Mouse (Mus musculus) heart, embryonic 12.5 days (tissue): ENCODE results near the gene Tmem132c. TPM values are rescaled to one million over a fixed set of nuclear protein-coding genes. Genes with fewer than 3 reads are reported as not detected.
A peak's percentile ranks its signal among the peaks of the same experiment; 100 is the strongest.

Experiments used
- ATAC-seq: fragments of 200-750 bp; cut with Nextera tagmentation; 2 replicates; pipeline ENCODE4 v1.8.0; 2017; ENCODE audit warnings: moderate TSS enrichment, moderate library complexity; ENCODE audit not compliant: insufficient number of reproducible peaks, low FRiP score
- H3K27ac ChIP-seq: fragments of 300-500 bp; sonication (generic); 2 replicates; pipeline ENCODE4 v1.5.1; 2016; ENCODE audit warnings: mild to moderate bottlenecking, moderate library complexity; ENCODE audit not compliant: poor library complexity, severe bottlenecking
- H3K27me3 ChIP-seq: fragments of 300-500 bp; sonication (generic); replicated peaks from 2 replicates; pipeline ENCODE4 v1.6.1; 2016; ENCODE audit warnings: mild to moderate bottlenecking, moderate library complexity
- H3K36me3 ChIP-seq: fragments of 300-500 bp; sonication (generic); 2 replicates; pipeline ENCODE4 v1.6.1; 2016; ENCODE audit warnings: mild to moderate bottlenecking, moderate library complexity
- H3K4me1 ChIP-seq: fragments of 300-500 bp; sonication (generic); replicated peaks from 2 replicates; pipeline ENCODE4 v1.6.1; 2016; ENCODE audit warnings: mild to moderate bottlenecking
- H3K4me2 ChIP-seq: fragments of 300-500 bp; sonication (generic); 2 replicates; pipeline ENCODE4 v1.6.1; 2016; ENCODE audit warnings: mild to moderate bottlenecking, moderate library complexity
- H3K4me3 ChIP-seq: fragments of 300-500 bp; sonication (generic); 2 replicates; pipeline ENCODE4 v1.5.1; 2016; ENCODE audit warnings: mild to moderate bottlenecking
- H3K9ac ChIP-seq: fragments of 300-500 bp; sonication (generic); 2 replicates; pipeline ENCODE4 v1.6.1; 2016; ENCODE audit warnings: mild to moderate bottlenecking, moderate library complexity
- H3K9me3 ChIP-seq: fragments of 300-500 bp; sonication (generic); replicated peaks from 2 replicates; pipeline ENCODE4 v1.6.1; 2016; ENCODE audit warnings: mild to moderate bottlenecking, moderate library complexity
- WGBS: fragments of 180-500 bp; shearing (Covaris S2); methylation state at CpG from one replicate; pipeline ENCODE4 v1.1.7; 2016; 5-methylcytosine and 5-hydroxymethylcytosine counted together
- polyA plus RNA-seq: library from polyadenylated mRNA; unstranded; fragments of >200 nt; fragmentation: Nextera tagmentation; extraction: Ambion mirVana; gene quantifications from 2 replicates; pipeline ENCODE4 v1.2.1, GENCODE M21; 2016

Tmem132c gene
- polyA plus RNA-seq, 1 experiment from 2014 or later: 3.4 TPM

DNA sequence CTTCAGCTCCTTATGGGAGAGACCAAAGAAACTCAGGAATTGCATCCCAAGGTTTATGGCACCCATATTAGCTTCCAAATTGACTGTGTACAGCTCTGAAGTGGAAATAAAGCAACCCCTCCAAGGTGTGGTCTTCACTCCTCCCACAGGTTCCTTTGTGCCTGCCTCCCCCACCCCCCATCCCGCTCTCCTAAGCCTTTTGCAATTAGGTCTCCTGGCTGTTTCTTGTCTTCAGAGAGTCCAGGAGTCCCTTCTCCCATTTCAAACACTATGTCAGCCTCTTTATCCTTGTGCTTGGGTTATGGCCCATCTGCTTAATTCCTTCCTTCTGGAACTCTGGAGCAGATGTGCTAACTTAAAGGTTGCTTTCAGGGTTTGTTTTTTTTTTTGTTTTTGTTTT, 65.1 kb downstream of the Tmem132c start:
- no peaks in the 10 kb centered on the region for H3K27me3 ChIP-seq
- no peak overlapping the region for H3K27ac ChIP-seq
- H3K4me1 ChIP-seq: peaks cover 10% of the 10 kb centered on the region; the same call in 1 of the 2 replicates
- no peaks in the 10 kb centered on the region for H3K36me3 ChIP-seq
- H3K4me2 ChIP-seq: no peak overlapping the region
- no peak overlapping the region for H3K9ac ChIP-seq
- H3K4me3 ChIP-seq: no peak overlapping the region
- no peak for ATAC-seq
- 27% methylated on average over 1 of the region's 1 CpGs for WGBS
- no peaks in the 10 kb centered on the region for H3K9me3 ChIP-seq

DNA sequence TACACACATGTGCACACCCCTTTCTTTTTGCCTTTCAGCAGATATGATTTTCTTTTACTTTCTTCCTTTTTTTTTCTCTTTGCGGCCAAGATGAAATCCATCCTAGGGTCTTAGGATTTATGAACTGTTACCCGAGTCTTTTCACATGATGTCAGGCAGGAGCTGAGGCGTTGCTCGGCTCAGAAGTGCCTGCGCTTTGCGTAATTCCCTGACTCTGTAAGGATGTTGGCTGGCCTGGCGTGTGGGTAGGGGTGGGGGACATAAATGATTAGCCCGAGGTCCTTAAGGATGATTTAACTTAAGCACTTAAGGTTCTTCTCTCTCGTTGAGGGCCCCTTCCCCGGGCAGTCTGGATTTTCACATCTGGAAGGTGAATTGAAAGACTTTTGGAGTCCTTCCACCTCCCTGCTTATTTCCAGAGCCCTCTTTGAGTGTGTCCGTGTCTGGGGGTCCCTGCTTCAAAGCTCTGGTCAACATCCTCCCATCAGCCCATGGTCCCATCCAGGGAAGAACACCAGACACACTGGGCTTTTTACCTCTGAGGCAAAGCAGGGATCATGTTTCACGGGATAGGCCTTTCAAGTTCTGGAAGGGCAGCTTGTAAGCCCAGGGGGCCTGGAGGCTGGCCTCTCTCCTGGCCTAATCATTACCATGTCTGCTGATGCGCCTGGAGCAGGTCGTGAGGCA, 68.9 kb downstream of the Tmem132c start:
- no peak for ATAC-seq
- Histone ChIP-seq H3K27me3 (no peaks in the 10 kb centered on the region), H3K36me3 (no peaks in the 10 kb centered on the region), H3K9me3 (no peaks in the 10 kb centered on the region), H3K9ac (no peak overlapping the region), H3K4me2 (no peak overlapping the region), H3K27ac (no peak overlapping the region), H3K4me3 (no peak overlapping the region), H3K4me1 (peaks cover 10% of the 10 kb centered on the region; the same call in 1 of the 2 replicates)
- WGBS: 39% methylated on average over 14 of the region's 14 CpGs

DNA sequence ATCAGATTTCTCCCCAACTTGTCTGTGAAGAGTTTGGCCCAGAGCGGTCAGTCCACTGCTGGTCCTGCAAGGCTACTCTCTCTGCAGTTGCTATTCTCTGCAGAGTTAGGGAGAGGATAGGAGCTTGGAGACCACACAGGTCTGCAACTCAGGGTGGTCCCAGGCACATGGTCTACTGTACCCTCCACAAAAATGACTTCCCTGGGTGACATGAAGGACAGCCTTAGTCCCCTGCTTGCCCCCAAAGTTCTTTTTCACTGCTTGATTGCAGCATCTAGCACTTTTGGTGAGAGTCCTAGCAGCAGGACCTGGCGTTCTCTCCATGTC, 69.4 kb downstream of the Tmem132c start:
- H3K4me3 ChIP-seq: no peak overlapping the region
- no peaks in the 10 kb centered on the region for H3K27me3 ChIP-seq
- no peak for ATAC-seq
- 56% methylated on average over 2 of the region's 2 CpGs for WGBS
- H3K4me2 ChIP-seq: no peak overlapping the region
- no peaks in the 10 kb centered on the region for H3K9me3 ChIP-seq
- H3K4me1 ChIP-seq: peaks cover 10% of the 10 kb centered on the region; the same call in 1 of the 2 replicates
- H3K36me3 ChIP-seq: no peaks in the 10 kb centered on the region
- no peak overlapping the region for H3K27ac ChIP-seq
- no peak overlapping the region for H3K9ac ChIP-seq

DNA sequence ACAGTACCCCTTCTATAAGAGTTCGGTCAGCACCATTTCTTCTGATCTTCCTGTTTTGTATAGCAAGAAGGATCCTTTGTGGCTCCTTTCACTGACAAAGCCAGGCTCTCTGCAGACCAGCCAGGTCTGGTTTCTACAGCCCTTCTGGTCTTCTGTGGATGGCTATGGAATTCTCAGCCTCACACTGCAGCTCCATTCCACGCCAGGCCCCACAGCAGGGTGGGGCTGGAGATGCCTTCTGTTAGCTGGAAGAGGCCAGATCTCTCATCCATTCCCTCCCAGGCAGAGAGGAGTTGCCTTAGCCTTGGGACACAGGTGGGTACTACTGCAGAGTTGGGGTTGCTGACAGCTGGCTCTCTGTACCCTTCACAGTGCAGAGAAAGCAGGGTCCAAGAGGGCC, 72.0 kb downstream of the Tmem132c start:
- no peak for ATAC-seq
- H3K4me3 ChIP-seq: no peak overlapping the region
- no peaks in the 10 kb centered on the region for H3K27me3 ChIP-seq
- H3K9ac ChIP-seq: no peak overlapping the region
- H3K27ac ChIP-seq: no peak overlapping the region
- 73% methylated on average over 2 of the region's 2 CpGs for WGBS
- H3K36me3 ChIP-seq: no peaks in the 10 kb centered on the region
- no peak overlapping the region for H3K4me2 ChIP-seq
- H3K4me1 ChIP-seq: peaks cover 10% of the 10 kb centered on the region; the same call in 1 of the 2 replicates
- no peaks in the 10 kb centered on the region for H3K9me3 ChIP-seq

DNA sequence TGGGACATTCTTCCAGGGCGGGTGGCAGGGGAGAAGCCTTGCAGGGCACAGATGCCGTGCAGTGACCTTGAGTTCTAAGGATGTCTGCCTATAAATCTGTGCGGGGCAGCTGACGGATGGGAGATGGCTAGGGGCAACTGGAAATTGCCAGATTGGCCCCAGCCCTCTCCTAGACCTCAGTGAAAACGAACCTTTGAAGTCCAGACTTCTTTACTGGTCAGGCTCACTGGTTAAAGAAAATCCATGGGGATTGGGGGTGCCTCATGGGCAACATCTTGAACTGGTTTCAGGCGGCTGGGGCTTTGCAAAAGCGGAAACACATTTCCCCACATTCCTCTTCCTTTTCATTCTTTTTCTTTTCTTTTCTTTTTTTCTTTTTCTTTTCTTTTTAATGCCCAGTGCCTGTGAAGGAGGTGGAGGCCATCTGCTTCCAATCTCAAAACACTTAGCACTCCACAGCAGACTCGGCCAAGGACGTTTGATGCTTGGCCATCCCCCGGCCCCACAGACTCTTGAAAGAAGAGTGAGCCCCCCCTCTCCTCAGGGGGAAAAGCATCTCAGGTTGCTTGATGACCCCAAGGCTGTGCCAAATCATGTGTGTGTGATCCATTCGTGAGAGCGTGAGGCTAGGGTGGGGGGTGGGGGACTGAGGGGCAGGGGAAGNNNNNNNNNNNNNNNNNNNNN, 77.6 kb downstream of the Tmem132c start:
- Histone ChIP-seq H3K4me2 (no peak overlapping the region), H3K4me1 (peaks cover 21% of the 10 kb centered on the region), H3K27ac (peak overlapping the region; percentile 39; the same call in 1 of the 2 replicates), H3K27me3 (no peaks in the 10 kb centered on the region), H3K4me3 (no peak overlapping the region), H3K9me3 (no peaks in the 10 kb centered on the region), H3K36me3 (no peaks in the 10 kb centered on the region), H3K9ac (no peak overlapping the region)
- WGBS: 28% methylated on average over 12 of the region's 12 CpGs
- ATAC-seq: no peak

DNA sequence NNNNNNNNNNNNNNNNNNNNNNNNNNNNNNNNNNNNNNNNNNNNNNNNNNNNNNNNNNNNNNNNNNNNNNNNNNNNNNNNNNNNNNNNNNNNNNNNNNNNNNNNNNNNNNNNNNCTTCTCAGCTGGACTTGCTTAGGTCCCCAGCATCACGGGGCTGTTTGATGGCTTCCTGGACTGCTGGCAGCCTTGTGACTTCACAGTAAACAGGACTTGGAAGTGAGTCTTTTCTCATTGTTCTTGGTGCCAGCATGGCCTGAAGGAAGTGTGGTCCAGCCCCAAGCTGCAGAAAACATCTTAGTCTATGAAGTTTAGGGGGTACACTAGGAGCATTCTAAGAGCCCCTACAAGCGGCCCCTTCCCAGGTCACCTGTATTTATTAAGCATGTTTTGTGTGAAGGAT, 83.0 kb downstream of the Tmem132c start:
- Histone ChIP-seq H3K27me3 (no peaks in the 10 kb centered on the region), H3K9ac (no peak overlapping the region), H3K4me1 (peaks cover 20% of the 10 kb centered on the region), H3K9me3 (no peaks in the 10 kb centered on the region), H3K4me3 (no peak overlapping the region), H3K36me3 (no peaks in the 10 kb centered on the region), H3K27ac (peak overlapping the region; percentile 26; the same call in 1 of the 2 replicates), H3K4me2 (peak overlapping the region; percentile 62)
- WGBS: 52% methylated on average over 2 of the region's 2 CpGs
- no peak for ATAC-seq

DNA sequence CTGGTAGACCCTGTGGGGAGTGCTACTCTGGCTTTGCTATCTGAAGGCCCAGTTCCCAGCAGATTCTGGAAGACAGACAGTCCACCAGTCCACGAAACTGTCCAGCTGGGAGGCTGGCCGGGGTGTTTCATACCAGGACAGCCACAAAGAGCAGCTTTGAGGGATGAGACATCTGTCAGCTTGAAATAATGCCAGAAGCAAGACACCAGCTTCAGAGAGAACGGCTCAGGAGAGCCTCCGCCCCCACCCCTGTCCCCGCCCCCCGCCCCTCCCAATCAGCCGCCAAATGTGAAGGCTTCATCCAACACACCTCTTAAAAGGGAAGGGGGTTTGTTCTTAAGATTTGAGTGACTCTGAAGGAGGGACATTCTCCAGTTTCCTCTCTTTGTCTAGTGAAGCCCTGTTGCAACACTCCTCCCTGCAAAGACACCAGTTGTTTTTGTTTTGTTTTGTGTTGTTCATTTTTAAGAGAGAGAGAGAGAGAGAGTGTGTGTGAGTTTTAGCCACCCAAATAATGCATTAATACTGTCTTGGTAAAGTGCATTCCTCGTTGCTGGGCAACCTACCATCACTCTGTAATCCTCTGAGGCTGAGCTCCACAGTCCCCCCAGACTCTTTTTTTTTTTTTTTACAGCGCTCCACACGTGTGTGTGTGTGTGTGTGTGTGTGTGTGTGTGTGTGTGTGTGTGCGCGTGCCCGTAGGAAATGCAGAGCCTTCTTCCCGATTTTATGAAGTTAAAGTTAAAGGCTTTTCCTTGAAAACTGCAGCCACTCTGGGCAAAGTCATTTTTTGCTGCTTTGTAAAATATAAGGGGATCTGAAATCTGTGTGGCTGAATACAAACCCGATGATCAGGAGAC, 94.7 kb downstream of the Tmem132c start:
- WGBS: 15% methylated on average over 15 of the region's 15 CpGs

DNA sequence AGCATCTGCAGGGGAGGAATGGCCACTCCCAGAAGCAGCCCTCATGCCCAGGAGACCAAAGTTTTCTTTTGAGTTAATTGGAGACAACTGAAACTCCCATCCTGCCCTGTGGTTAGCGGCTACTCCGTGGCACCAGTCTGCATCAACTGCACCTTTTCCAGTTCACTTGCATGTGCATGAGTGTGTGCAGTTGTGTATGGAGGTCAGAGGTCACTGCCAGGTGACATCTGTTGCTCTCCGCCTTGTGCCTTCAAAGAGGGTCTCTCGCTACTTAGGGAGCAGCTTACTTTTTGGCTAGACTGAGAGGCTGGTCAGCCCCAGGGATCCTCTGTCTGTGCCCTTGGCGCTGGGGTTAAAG, 95.3 kb downstream of the Tmem132c start:
- WGBS: 38% methylated on average over 5 of the region's 5 CpGs
- no peak overlapping the region; the same call in 1 of the 2 replicates for H3K4me2 ChIP-seq

More for the DNA sequence above, 94.7 kb downstream of the Tmem132c start:
- Histone ChIP-seq H3K27me3 (0 out of 2 replicates have a peak, but pooled peaks cover 4% of the 10 kb centered on the region), H3K4me2 (peak overlapping the region; percentile 46), H3K9me3 (no peaks in the 10 kb centered on the region), H3K36me3 (no peaks in the 10 kb centered on the region), H3K9ac (0 out of 2 replicates have a peak overlapping the region, but pooled peaks have one; percentile 35), H3K27ac (no peak overlapping the region), H3K4me3 (no peak overlapping the region), H3K4me1 (peaks cover 22% of the 10 kb centered on the region)
- no peak for ATAC-seq

DNA sequence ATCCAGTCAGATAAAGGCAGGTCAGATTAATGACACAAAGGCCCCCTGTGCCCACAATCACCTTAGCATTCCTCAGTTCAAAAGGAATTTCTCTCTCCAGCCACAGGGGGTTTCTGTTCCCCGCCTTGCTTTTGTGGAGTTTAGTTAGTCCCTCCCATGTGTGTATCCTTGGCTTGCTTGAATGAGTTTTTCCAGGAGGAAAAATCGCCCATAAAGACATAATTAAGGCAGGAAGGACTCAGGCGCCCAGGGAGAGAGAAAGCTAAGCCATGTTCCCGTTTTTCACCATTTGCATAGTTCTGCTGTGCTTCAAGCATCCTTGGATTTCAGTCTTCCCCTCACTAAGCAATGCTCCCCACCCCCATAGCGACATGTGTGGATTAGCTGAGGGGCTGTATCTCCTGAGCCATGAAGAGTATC, 97.4 kb downstream of the Tmem132c start:
- Histone ChIP-seq H3K4me3 (no peak overlapping the region), H3K4me2 (0 out of 2 replicates have a peak overlapping the region, but pooled peaks have one; percentile 7), H3K9me3 (no peaks in the 10 kb centered on the region), H3K9ac (no peak overlapping the region), H3K27ac (0 out of 2 replicates have a peak overlapping the region, but pooled peaks have one; percentile 2), H3K27me3 (0 out of 2 replicates have a peak, but pooled peaks cover 4% of the 10 kb centered on the region), H3K4me1 (peaks cover 22% of the 10 kb centered on the region), H3K36me3 (no peaks in the 10 kb centered on the region)
- 8% methylated on average over 5 of the region's 5 CpGs for WGBS
- ATAC-seq: no peak

More for the DNA sequence above, 95.3 kb downstream of the Tmem132c start:
- H3K27ac ChIP-seq: no peak overlapping the region
- no peaks in the 10 kb centered on the region for H3K36me3 ChIP-seq
- H3K4me1 ChIP-seq: peaks cover 22% of the 10 kb centered on the region
- ATAC-seq: no peak
- 0 out of 2 replicates have a peak, but pooled peaks cover 4% of the 10 kb centered on the region for H3K27me3 ChIP-seq
- H3K9me3 ChIP-seq: no peaks in the 10 kb centered on the region
- no peak overlapping the region for H3K4me3 ChIP-seq
- no peak overlapping the region for H3K9ac ChIP-seq

DNA sequence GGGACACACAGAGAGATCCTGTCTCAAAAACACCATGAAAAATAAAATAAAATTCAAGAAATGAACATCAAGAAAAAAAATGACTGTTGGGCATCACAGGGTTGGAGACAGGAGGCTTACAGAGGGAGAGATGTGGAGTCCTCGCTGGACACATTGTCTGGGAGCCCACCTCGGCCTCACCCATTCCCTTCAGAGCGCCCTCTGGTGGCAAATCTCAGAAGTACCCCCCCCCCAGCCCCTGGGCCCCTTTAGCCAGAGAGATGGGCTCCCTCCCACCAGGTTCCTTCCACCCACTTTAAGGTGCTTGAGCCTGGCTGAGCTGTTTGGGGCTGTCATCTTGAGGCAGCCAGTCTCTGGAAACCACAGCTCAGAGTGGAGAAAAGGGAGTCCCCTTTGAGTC, 99.5 kb downstream of the Tmem132c start:
- H3K4me3 ChIP-seq: no peak overlapping the region
- 27% methylated on average over 3 of the region's 3 CpGs for WGBS
- no peak for ATAC-seq
- 0 out of 2 replicates have a peak, but pooled peaks cover 4% of the 10 kb centered on the region for H3K27me3 ChIP-seq
- H3K9ac ChIP-seq: no peak overlapping the region
- H3K27ac ChIP-seq: no peak overlapping the region
- H3K4me2 ChIP-seq: no peak overlapping the region
- H3K36me3 ChIP-seq: no peaks in the 10 kb centered on the region
- no peaks in the 10 kb centered on the region for H3K9me3 ChIP-seq
- H3K4me1 ChIP-seq: peaks cover 19% of the 10 kb centered on the region

DNA sequence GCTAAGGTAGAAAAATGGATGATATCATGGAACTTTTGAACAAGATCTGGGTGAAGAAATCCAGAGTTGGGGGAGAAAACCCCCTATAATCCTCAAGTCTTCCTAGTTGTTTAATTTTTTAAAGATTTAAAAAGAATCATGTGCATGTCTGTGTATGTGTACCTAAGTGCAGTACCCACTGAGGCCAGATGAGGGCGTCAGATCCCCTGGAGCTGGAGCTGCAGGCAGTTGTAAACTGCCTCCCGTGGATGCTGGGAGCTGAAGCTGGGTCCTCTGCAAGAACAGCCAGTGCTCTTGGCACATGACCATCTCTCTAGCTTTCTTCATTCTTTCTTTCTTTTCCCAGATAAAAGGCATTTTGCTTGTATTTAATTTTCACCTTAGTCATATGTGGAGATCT, 103.1 kb downstream of the Tmem132c start:
- H3K4me2 ChIP-seq: no peak overlapping the region
- H3K4me1 ChIP-seq: 0 out of 2 replicates have a peak, but pooled peaks cover 3% of the 10 kb centered on the region
- H3K9ac ChIP-seq: no peak overlapping the region
- no peak overlapping the region for H3K4me3 ChIP-seq
- H3K9me3 ChIP-seq: no peaks in the 10 kb centered on the region
- H3K27ac ChIP-seq: no peak overlapping the region
- ATAC-seq: no peak
- 0 out of 2 replicates have a peak, but pooled peaks cover 4% of the 10 kb centered on the region for H3K27me3 ChIP-seq
- H3K36me3 ChIP-seq: no peaks in the 10 kb centered on the region
- 31% methylated on average over 2 of the region's 2 CpGs for WGBS
